Mouse (Mus musculus) limb, embryonic 14.5 days (tissue): ENCODE results near the gene Ctsr. TPM values are rescaled to one million over a fixed set of nuclear protein-coding genes. Genes with fewer than 3 reads are reported as not detected.
"Not testable (repeated sequence)": the region's sequence is repeated elsewhere in the genome, so short reads cannot be mapped to it uniquely, and the experiment has no call there.

Experiments
- ATAC-seq: fragments of 200-750 bp; cut with Nextera tagmentation; 2 replicates; pipeline ENCODE4 v1.8.0; 2017; ENCODE audit warnings: low read depth, moderate number of reproducible peaks, moderate TSS enrichment; ENCODE audit not compliant: low FRiP score
- DNase-seq: peaks from one replicate; pipeline ENCODE4 v3.0.0-alpha.2; 2015; ENCODE audit warnings: low spot score
- H3K27ac ChIP-seq: fragments of 300-500 bp; sonication (generic); replicated peaks from 2 replicates; pipeline ENCODE4 v1.5.1; 2014; ENCODE audit warnings: low read depth, mild to moderate bottlenecking, low read length, moderate library complexity, mixed read lengths
- H3K27me3 ChIP-seq: fragments of 300-500 bp; sonication (generic); 2 replicates; pipeline ENCODE4 v1.6.1; 2014; ENCODE audit warnings: low read length, mixed read lengths; ENCODE audit not compliant: control insufficient read depth, insufficient read depth
- H3K36me3 ChIP-seq: fragments of 300-500 bp; sonication (generic); 2 replicates; pipeline ENCODE4 v1.6.1; 2014; ENCODE audit warnings: mild to moderate bottlenecking, low read length, moderate library complexity, mixed read lengths; ENCODE audit not compliant: control insufficient read depth, insufficient read depth
- H3K4me1 ChIP-seq: fragments of 300-500 bp; sonication (generic); 2 replicates; pipeline ENCODE4 v1.6.1; 2014; ENCODE audit warnings: antibody characterized with exemption, low read length, mixed read lengths; ENCODE audit not compliant: control insufficient read depth, insufficient read depth
- H3K4me2 ChIP-seq: fragments of 300-500 bp; sonication (generic); replicated peaks from 2 replicates; pipeline ENCODE4 v1.6.1; 2014; ENCODE audit warnings: low read depth, mild to moderate bottlenecking, low read length, moderate library complexity; ENCODE audit not compliant: severe bottlenecking
- H3K4me3 ChIP-seq: fragments of 300-500 bp; sonication (generic); replicated peaks from 2 replicates; pipeline ENCODE4 v1.5.1; 2014; ENCODE audit warnings: low read length
- H3K9ac ChIP-seq: fragments of 300-500 bp; sonication (generic); 2 replicates; pipeline ENCODE4 v1.6.1; 2014; ENCODE audit warnings: mild to moderate bottlenecking, low read depth, low read length, moderate library complexity; ENCODE audit not compliant: severe bottlenecking
- H3K9me3 ChIP-seq: fragments of 300-500 bp; sonication (generic); 2 replicates; pipeline ENCODE4 v1.6.1; 2016; ENCODE audit warnings: low read length; ENCODE audit not compliant: control insufficient read depth
- POLR2A ChIP-seq: fragments of 200-500 bp; IDR thresholded peaks from 2 replicates; pipeline ENCODE4 v1.8.0; 2012; ENCODE audit warnings: inconsistent platforms, mild to moderate bottlenecking, moderate library complexity, borderline replicate concordance; ENCODE audit not compliant: insufficient read depth, insufficient read length; ENCODE audit errors: extremely low read depth
- WGBS: fragments of 180-500 bp; shearing (Covaris S2); extraction: QIAGEN DNeasy Blood & Tissue Kit; methylation state at CpG from one replicate; pipeline ENCODE4 v1.1.7; 2014; 5-methylcytosine and 5-hydroxymethylcytosine counted together
- polyA plus RNA-seq, 2 experiments: library from polyadenylated mRNA; depleted of rRNA in 1 of 2; stranded (reverse) in 1 of 2; unstranded in 1 of 2; fragments of >200 nt; fragmentation: Nextera tagmentation in 1 of 2; extraction: Ambion mirVana in 1 of 2; gene quantifications; 2 replicates each; pipeline versions ENCODE4 v1.2.1 to v1.2.3; 2012 to 2014

Gene Ctsr
- 0.06 and 0.16 TPM in 2 replicates for polyA plus RNA-seq (2012; rRNA removed)
- polyA plus RNA-seq (2014; fragmentation: Nextera tagmentation; extraction: Ambion mirVana), result not detected in 2 replicates

DNA sequence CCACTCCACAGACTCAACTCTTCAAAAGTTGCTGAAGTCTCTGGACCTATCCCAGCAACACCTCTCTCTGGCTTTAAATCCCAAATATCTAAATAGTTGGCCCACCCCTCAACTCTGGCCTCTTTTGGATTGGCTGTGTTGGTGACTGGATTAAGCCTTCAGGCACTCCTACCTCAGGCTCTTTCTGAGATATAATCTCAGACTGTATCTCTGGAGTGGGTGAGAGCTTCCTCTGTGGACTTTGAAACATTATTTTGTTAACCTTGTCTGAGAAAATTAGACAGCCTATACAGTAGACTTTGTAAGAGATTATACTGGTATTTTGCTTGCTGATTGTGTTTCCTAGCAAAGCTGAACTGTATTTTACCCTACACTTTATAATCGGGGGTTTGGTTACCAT, at the start of gene Ctsr:
Gene Ctsr, minus strand, starts transcription at position 101 of the 400 bp plus-strand sequence.
- H3K27me3 ChIP-seq, result no peaks in the 10 kb centered on the region
- DNase-seq (no peak), ATAC-seq (no peak)
- TF ChIP-seq POLR2A, result no peak
- H3K36me3 ChIP-seq, result no peaks in the 10 kb centered on the region
- no peaks in the 10 kb centered on the region for H3K4me1 ChIP-seq
- H3K27ac ChIP-seq, result no peak within 1 kb of the TSS
- H3K9ac ChIP-seq, result no peak within 1 kb of the TSS
- no peak within 1 kb of the TSS for H3K4me3 ChIP-seq
- 73% methylated on average over 1 of the region's 1 CpGs for WGBS
- peaks cover 18% of the 10 kb centered on the region; the same call in 1 of the 2 replicates for H3K9me3 ChIP-seq
- no peak within 1 kb of the TSS for H3K4me2 ChIP-seq

DNA sequence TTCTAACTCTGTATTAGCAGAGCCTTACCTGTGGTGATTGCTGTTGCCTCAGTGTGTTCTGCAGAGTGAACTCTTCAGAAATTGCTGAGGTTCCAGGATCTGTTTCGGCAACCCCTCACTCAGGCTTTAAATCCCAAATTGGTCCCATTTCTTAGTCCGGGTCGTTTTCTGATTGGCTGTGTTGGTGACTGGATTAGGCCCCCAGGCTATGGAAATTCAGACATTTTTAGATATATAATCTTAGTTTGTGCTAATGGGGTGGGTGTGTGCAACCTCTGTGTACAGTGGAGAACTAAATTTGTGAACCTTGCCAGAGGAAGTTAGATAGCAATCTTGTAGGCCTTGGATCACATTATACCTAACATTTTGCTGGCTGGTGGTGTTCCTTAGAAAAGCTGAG, 39.3 kb upstream of the Ctsr start, which contains the start of gene Cts6:
Gene Cts6, minus strand, starts transcription at position 101 of the 400 bp plus-strand sequence.
- WGBS, result 90% methylated on average over 3 of the region's 3 CpGs
- H3K27me3 ChIP-seq, result no peaks in the 10 kb centered on the region
- DNase-seq (no peak), ATAC-seq (no peak)
- no peaks in the 10 kb centered on the region for H3K4me1 ChIP-seq
- H3K27ac ChIP-seq, result no peak within 1 kb of the TSS
- H3K9me3 ChIP-seq, result peaks cover 17% of the 10 kb centered on the region; the same call in 1 of the 2 replicates
- no peak within 1 kb of the TSS for H3K9ac ChIP-seq
- no peak within 1 kb of the TSS for H3K4me3 ChIP-seq
- no peak within 1 kb of the TSS for H3K4me2 ChIP-seq
- H3K36me3 ChIP-seq, result no peaks in the 10 kb centered on the region
- no peak for TF ChIP-seq POLR2A

DNA sequence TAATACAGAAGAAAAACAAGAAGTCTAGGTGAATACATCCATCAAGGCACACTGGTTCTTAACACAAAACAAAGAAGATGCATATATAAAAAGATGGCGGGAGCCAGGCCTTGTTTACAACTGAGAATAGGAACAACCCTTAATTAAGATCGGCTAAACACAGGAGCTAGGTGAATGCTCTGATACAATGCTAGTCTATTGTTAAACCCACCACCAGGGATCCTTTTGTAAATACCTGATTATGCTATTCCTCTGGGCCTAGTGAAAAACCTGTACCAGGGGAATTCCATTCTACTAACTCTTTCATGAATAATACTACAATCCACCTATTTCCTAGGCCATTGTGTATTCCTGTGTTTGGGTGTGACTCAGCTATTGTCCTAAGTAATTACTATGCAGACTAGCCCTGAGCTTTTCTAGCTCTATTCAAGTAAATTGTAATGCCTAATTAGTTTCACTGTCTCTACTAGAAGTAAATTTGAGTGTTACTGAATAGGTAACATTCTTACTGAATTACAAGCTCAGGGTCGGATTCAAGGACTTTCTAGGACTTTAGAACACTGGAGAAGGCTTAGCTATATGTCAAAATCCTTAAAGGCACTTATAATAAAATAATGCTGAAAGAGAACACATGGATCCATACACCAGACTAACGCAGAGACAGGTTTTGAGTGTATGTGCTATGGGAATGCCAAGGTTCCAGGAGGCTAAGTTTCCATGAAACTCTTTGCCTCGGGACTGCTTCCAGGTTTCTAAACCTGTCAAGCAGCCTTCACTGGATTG, 21.3 kb upstream of the Ctsr start:
- H3K4me1 ChIP-seq, ATAC-seq, H3K4me2 ChIP-seq, H3K9ac ChIP-seq, H3K4me3 ChIP-seq, H3K36me3 ChIP-seq, H3K9me3 ChIP-seq, H3K27ac ChIP-seq, DNase-seq, H3K27me3 ChIP-seq: not testable (repeated sequence)
- WGBS, result 76% methylated on average over 5 of the region's 5 CpGs

DNA sequence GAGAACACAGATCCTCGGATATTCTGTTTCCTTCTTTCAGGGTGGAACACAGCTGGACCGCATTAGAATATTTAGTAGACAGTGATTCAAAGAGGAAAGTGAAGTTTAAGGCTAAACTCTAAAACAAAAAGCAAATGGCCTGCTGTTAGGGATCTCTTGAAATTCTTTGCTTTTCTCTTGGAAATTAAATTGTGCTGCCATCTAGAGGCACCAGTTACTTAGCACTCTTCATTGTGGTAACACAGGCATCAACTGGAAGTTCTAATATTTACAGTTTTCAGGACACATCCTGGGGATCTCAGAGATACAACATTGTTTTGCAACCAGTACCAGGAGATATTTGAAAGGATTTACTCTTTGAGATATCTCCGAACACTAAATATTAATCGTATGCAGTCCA, 566 bp upstream of the Ctsr start:
- peaks cover 22% of the 10 kb centered on the region; the same call in 1 of the 2 replicates for H3K9me3 ChIP-seq
- WGBS, result 85% methylated on average over 4 of the region's 4 CpGs
- H3K27ac ChIP-seq, result no peak overlapping the region
- H3K4me1 ChIP-seq, result no peaks in the 10 kb centered on the region
- H3K9ac ChIP-seq, result no peak overlapping the region
- no peaks in the 10 kb centered on the region for H3K27me3 ChIP-seq
- H3K4me3 ChIP-seq, result no peak overlapping the region
- no peaks in the 10 kb centered on the region for H3K36me3 ChIP-seq
- ATAC-seq, result no peak
- no peak for DNase-seq
- H3K4me2 ChIP-seq, result no peak overlapping the region
- TF ChIP-seq POLR2A, result no peak

Other genes starting within 250 kb of the Ctsr start
- gene Gm49393, start 228.7 kb downstream of the Ctsr start, polyA plus RNA-seq (2012; rRNA removed), result not detected in 2 replicates
- gene Gm49393, start 228.7 kb downstream of the Ctsr start, polyA plus RNA-seq (2014; fragmentation: Nextera tagmentation; extraction: Ambion mirVana), result not detected in 2 replicates
- gene Gm49391, start 227.7 kb downstream of the Ctsr start, polyA plus RNA-seq (2012; rRNA removed), result 4.0 and 4.6 TPM in 2 replicates
- gene Gm49391, start 227.7 kb downstream of the Ctsr start, polyA plus RNA-seq (2014; fragmentation: Nextera tagmentation; extraction: Ambion mirVana), result 1.6 and 3.5 TPM in 2 replicates
- 11.2 and 18.4 TPM in 2 replicates for gene Ctla2a, start 227.6 kb downstream of the Ctsr start, polyA plus RNA-seq (2012; rRNA removed)
- gene Ctla2a, start 227.6 kb downstream of the Ctsr start, polyA plus RNA-seq (2014; fragmentation: Nextera tagmentation; extraction: Ambion mirVana), result 26.3 and 30.2 TPM in 2 replicates
- gene Tpbpa, start 222.3 kb downstream of the Ctsr start, polyA plus RNA-seq (2012; rRNA removed), result 4.8 and 5.4 TPM in 2 replicates
- not detected in 2 replicates for gene Tpbpa, start 222.3 kb downstream of the Ctsr start, polyA plus RNA-seq (2014; fragmentation: Nextera tagmentation; extraction: Ambion mirVana)
- 1.1 and 1.3 TPM in 2 replicates for gene Ctsj, start 158.3 kb downstream of the Ctsr start, polyA plus RNA-seq (2012; rRNA removed)
- gene Ctsj, start 158.3 kb downstream of the Ctsr start, polyA plus RNA-seq (2014; fragmentation: Nextera tagmentation; extraction: Ambion mirVana), result not detected in 2 replicates
- gene Ctsq, start 123.6 kb downstream of the Ctsr start, polyA plus RNA-seq (2012; rRNA removed), result not detected in 2 replicates
- not detected in 2 replicates for gene Ctsq, start 123.6 kb downstream of the Ctsr start, polyA plus RNA-seq (2014; fragmentation: Nextera tagmentation; extraction: Ambion mirVana)
- not detected in 2 replicates for gene Cts6, start 39.2 kb upstream of the Ctsr start, polyA plus RNA-seq (2012; rRNA removed)
- not detected in 2 replicates for gene Cts6, start 39.2 kb upstream of the Ctsr start, polyA plus RNA-seq (2014; fragmentation: Nextera tagmentation; extraction: Ambion mirVana)
- not detected in 2 replicates for gene Cts8, start 91.1 kb upstream of the Ctsr start, polyA plus RNA-seq (2012; rRNA removed)
- gene Cts8, start 91.1 kb upstream of the Ctsr start, polyA plus RNA-seq (2014; fragmentation: Nextera tagmentation; extraction: Ambion mirVana), result not detected in 2 replicates
- not detected in 2 replicates for gene Gm49398, start 124.6 kb upstream of the Ctsr start, polyA plus RNA-seq (2012; rRNA removed)
- not detected in 2 replicates for gene Gm49398, start 124.6 kb upstream of the Ctsr start, polyA plus RNA-seq (2014; fragmentation: Nextera tagmentation; extraction: Ambion mirVana)
- not detected in 2 replicates for gene Cts7, start 193.9 kb upstream of the Ctsr start, polyA plus RNA-seq (2012; rRNA removed)
- not detected in 2 replicates for gene Cts7, start 193.9 kb upstream of the Ctsr start, polyA plus RNA-seq (2014; fragmentation: Nextera tagmentation; extraction: Ambion mirVana)